Mouse (Mus musculus) liver, embryonic 12.5 days (tissue): Measurements from ENCODE around the gene Gm10310. TPM values are rescaled to one million over a fixed set of nuclear protein-coding genes. Genes with fewer than 3 reads are reported as not detected.
"Not testable (repeated sequence)": the region's sequence is repeated elsewhere in the genome, so short reads cannot be mapped to it uniquely, and the experiment has no call there.

Experiments
- ATAC-seq: fragments of 200-750 bp; cut with Nextera tagmentation; 2 replicates; pipeline ENCODE4 v1.8.0; 2017; ENCODE audit warnings: moderate number of reproducible peaks, mild to moderate bottlenecking, moderate library complexity
- H3K27ac ChIP-seq: fragments of 300-500 bp; sonication (generic); 2 replicates; pipeline ENCODE4 v1.5.1; 2016; ENCODE audit warnings: mild to moderate bottlenecking
- H3K27me3 ChIP-seq: fragments of 300-500 bp; sonication (generic); replicated peaks from 2 replicates; pipeline ENCODE4 v1.6.1; 2016; ENCODE audit warnings: mild to moderate bottlenecking, moderate library complexity
- H3K36me3 ChIP-seq: fragments of 300-500 bp; sonication (generic); 2 replicates; pipeline ENCODE4 v1.6.1; 2016; ENCODE audit warnings: mild to moderate bottlenecking, moderate library complexity
- H3K4me1 ChIP-seq: fragments of 300-500 bp; sonication (generic); 2 replicates; pipeline ENCODE4 v1.6.1; 2016
- H3K4me2 ChIP-seq: fragments of 300-500 bp; sonication (generic); 2 replicates; pipeline ENCODE4 v1.6.1; 2016; ENCODE audit warnings: mild to moderate bottlenecking, moderate library complexity
- H3K4me3 ChIP-seq: fragments of 300-500 bp; sonication (generic); 2 replicates; pipeline ENCODE4 v1.5.1; 2016; ENCODE audit warnings: mild to moderate bottlenecking, moderate library complexity
- H3K9ac ChIP-seq: fragments of 300-500 bp; sonication (generic); 2 replicates; pipeline ENCODE4 v1.6.1; 2016; ENCODE audit warnings: mild to moderate bottlenecking, moderate library complexity
- H3K9me3 ChIP-seq: fragments of 300-500 bp; sonication (generic); replicated peaks from 2 replicates; pipeline ENCODE4 v1.6.1; 2016; ENCODE audit warnings: mild to moderate bottlenecking, moderate library complexity
- WGBS: fragments of 180-500 bp; shearing (Covaris S2); methylation state at CpG from one replicate; pipeline ENCODE4 v1.1.7; 2016; ENCODE audit not compliant: insufficient replicate concordance; 5-methylcytosine and 5-hydroxymethylcytosine counted together
- polyA plus RNA-seq: library from polyadenylated mRNA; unstranded; fragments of >200 nt; fragmentation: Nextera tagmentation; extraction: Ambion mirVana; gene quantifications from 2 replicates; pipeline ENCODE4 v1.2.1, GENCODE M21; 2016

Gm10310 gene
- polyA plus RNA-seq = not detected in 2 replicates

- H3K9ac ChIP-seq, H3K9me3 ChIP-seq, H3K4me2 ChIP-seq, H3K4me1 ChIP-seq, H3K27me3 ChIP-seq, ATAC-seq, H3K4me3 ChIP-seq, H3K27ac ChIP-seq, H3K36me3 ChIP-seq: not testable (repeated sequence)
- no CpG with 5 or more reads among the region's 1 CpGs for WGBS
Observed at GRCm38 (mm10) chr10:129984962-129985361, at the start of gene Gm10310. Gene Gm10310 (minus strand): TSS chr10:129985062.

- Histone ChIP-seq H3K4me2 (no peak within 1 kb of the TSS), H3K27ac (no peak within 1 kb of the TSS), H3K36me3 (no peaks in the 10 kb centered on the region), H3K4me1 (no peaks in the 10 kb centered on the region), H3K27me3 (no peaks in the 10 kb centered on the region), H3K4me3 (no peak within 1 kb of the TSS), H3K9me3 (no peaks in the 10 kb centered on the region), H3K9ac (no peak within 1 kb of the TSS)
- no peak for ATAC-seq
Observed at GRCm38 (mm10) chr10:130030048-130030447, 45.2 kb upstream of the Gm10310 start, which contains the start of gene Olfr821. Gene Olfr821 (plus strand): TSS chr10:130030348.

DNA sequence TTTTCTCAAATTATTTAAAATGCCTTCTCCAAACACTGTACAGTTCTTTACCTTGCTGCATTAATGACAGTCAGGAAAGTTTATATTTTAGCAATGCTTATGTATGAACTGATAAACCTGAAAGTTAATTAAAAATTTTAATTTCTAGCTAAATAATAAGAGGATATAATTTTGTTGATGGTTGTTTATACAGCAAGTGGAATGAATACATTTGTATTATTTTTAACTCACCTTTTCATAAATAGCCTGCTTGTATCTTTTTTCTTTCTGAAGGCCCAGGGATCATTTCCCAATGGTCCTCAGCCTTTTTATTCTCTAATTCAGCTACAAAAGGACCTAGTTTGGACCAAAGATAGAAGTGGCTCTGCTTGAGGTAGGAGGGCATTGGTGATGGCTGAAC lies 27.5 kb upstream of the Gm10310 start, which contains the start of gene Olfr820:
TSS of gene Olfr820 (plus strand) at position 301 of the 400 bp plus-strand sequence.
- H3K4me3 ChIP-seq = no peak within 1 kb of the TSS
- no peak for ATAC-seq

GRCm38 (mm10) chr10:130005366-130005765 lies 20.5 kb upstream of the Gm10310 start:
- H3K27ac ChIP-seq, H3K4me3 ChIP-seq, H3K36me3 ChIP-seq, H3K9me3 ChIP-seq, H3K27me3 ChIP-seq, H3K4me1 ChIP-seq, ATAC-seq, H3K4me2 ChIP-seq, H3K9ac ChIP-seq: not testable (repeated sequence)
- 72% methylated on average over 4 of the region's 4 CpGs for WGBS

More for the DNA sequence above, 27.5 kb upstream of the Gm10310 start, which contains the start of gene Olfr820:
- Histone ChIP-seq H3K9me3 (no peaks in the 10 kb centered on the region), H3K27ac (no peak within 1 kb of the TSS), H3K4me2 (no peak within 1 kb of the TSS), H3K36me3 (no peaks in the 10 kb centered on the region), H3K4me1 (no peaks in the 10 kb centered on the region), H3K9ac (no peak within 1 kb of the TSS), H3K27me3 (no peaks in the 10 kb centered on the region)

DNA sequence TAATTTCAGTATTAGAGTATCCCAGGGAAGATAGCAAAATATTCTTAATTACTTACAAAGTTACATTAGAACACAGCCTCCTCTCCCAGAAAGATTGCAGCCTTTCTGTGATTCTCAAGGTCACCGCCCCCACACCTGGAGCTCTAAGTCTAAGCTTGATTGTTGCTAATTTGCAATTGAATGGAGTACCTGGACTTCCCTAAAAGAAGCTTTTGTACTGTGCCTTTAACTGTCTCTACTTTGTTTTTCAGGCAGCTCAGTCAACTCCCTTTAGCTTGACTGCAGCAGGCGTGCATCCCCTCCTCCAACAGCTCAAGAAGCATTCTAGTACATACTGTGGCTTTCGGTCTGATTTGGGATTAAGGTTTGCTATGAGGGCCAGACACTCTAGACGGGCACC lies 19.2 kb upstream of the Gm10310 start:
- H3K9me3 ChIP-seq, H3K4me3 ChIP-seq, H3K27ac ChIP-seq, H3K36me3 ChIP-seq, ATAC-seq, H3K4me2 ChIP-seq, H3K27me3 ChIP-seq, H3K4me1 ChIP-seq, H3K9ac ChIP-seq: not testable (repeated sequence)
- WGBS = 66% methylated on average over 4 of the region's 4 CpGs

DNA sequence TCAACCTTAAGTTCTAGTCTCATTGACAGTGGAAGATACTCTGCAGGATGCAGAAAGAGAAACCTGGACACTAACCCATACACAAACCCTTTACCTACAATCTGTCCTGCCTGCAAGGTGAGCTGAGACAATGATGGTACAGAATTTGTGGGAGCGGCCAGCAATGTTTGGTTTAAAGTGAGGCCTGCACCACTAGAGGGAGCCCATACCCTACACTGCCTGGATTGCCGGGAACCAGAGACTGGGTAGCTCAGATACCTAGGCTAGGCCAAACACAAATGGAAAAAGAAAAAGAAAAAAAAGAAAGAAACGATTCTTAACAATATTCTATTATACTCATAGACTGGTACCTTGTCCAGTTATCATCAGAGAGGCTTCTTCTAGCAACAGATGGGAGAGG lies 3.0 kb downstream of the Gm10310 start:
- H3K9ac ChIP-seq, H3K4me2 ChIP-seq, H3K36me3 ChIP-seq, H3K9me3 ChIP-seq, H3K27me3 ChIP-seq, ATAC-seq, H3K27ac ChIP-seq, H3K4me3 ChIP-seq, H3K4me1 ChIP-seq: not testable (repeated sequence)
- WGBS = no CpG with 5 or more reads among the region's 3 CpGs

DNA sequence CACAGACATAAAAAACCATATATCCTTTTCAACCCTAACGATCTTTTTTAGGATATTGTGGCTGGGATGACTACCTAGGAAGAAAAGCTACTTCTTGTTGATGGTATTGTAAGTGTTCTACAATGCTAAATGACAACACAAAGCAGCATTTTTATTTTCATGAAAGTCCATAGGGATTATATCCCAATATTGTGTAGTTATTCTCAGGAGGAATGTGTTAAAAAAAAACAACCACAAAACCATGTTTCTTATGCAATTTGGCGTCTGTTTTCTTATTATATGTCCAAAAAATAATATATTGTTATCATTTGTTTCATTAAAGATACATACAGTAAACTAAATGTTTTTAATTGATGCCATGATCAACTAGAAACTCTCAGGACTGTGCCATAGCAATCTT lies 8.8 kb downstream of the Gm10310 start, which contains the start of gene Olfr247:
TSS of gene Olfr247 (minus strand) at position 101 of the 400 bp plus-strand sequence.
- WGBS = no CpG with 5 or more reads among the region's 2 CpGs
- ATAC-seq, H3K4me2 ChIP-seq, H3K4me1 ChIP-seq, H3K27me3 ChIP-seq, H3K27ac ChIP-seq, H3K9ac ChIP-seq, H3K36me3 ChIP-seq, H3K9me3 ChIP-seq, H3K4me3 ChIP-seq: not testable (repeated sequence)

GRCm38 (mm10) chr10:129972994-129973393 lies 11.9 kb downstream of the Gm10310 start:
- not testable (repeated sequence) for H3K4me3 ChIP-seq, H3K9me3 ChIP-seq, H3K27ac ChIP-seq, ATAC-seq, H3K27me3 ChIP-seq, H3K4me2 ChIP-seq, H3K36me3 ChIP-seq, H3K4me1 ChIP-seq, H3K9ac ChIP-seq
- no CpG with 5 or more reads among the region's 3 CpGs for WGBS

DNA sequence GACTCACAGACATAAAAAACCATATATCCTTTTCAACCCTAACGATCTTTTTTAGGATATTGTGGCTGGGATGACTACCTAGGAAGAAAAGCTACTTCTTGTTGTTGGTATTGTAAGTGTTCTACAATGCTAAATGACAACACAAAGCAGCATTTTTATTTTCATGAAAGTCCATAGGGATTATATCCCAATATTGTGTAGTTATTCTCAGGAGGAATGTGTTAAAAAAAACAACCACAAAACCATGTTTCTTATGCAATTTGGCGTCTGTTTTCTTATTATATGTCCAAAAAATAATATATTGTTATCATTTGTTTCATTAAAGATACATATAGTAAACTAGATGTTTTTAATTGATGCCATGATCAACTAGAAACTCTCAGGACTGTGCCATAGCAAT lies 17.7 kb downstream of the Gm10310 start, which contains the start of gene Olfr819:
TSS of gene Olfr819 (minus strand) at position 101 of the 400 bp plus-strand sequence.
- not testable (repeated sequence) for H3K9me3 ChIP-seq, H3K9ac ChIP-seq, ATAC-seq, H3K27me3 ChIP-seq, H3K4me2 ChIP-seq, H3K4me1 ChIP-seq, H3K4me3 ChIP-seq, H3K36me3 ChIP-seq, H3K27ac ChIP-seq
- 62% methylated on average over 2 of the region's 2 CpGs for WGBS

- ATAC-seq, H3K36me3 ChIP-seq, H3K4me1 ChIP-seq, H3K27ac ChIP-seq, H3K9ac ChIP-seq, H3K4me2 ChIP-seq, H3K4me3 ChIP-seq, H3K9me3 ChIP-seq, H3K27me3 ChIP-seq: not testable (repeated sequence)
- WGBS = 72% methylated on average over 2 of the region's 3 CpGs
Observed at GRCm38 (mm10) chr10:129966232-129966631, 18.6 kb downstream of the Gm10310 start.

DNA sequence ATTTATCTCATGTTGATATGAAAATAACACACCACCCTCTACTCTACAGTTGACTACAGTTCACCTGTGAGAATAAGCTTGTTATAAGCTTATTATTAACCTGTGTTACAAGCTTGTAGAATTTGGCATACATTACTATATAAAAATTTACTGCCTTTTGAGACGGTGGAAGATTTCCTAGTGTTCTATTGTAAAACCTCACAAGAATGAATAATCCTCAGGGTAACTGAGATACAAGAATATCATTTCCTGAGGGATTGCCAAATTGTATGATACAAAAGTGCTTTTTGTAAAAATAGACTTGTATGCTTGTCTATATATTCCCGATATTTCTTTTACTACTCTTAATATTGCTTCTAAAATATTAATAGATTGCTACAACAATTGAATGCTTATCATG lies 35.9 kb downstream of the Gm10310 start, which contains the start of gene Olfr818:
TSS of gene Olfr818 (minus strand) at position 101 of the 400 bp plus-strand sequence.
- H3K36me3 ChIP-seq = no peaks in the 10 kb centered on the region
- WGBS = 76% methylated on average over 2 of the region's 2 CpGs
- no peak within 1 kb of the TSS for H3K27ac ChIP-seq
- no peak within 1 kb of the TSS for H3K9ac ChIP-seq
- H3K27me3 ChIP-seq = no peaks in the 10 kb centered on the region
- no peaks in the 10 kb centered on the region for H3K4me1 ChIP-seq
- H3K9me3 ChIP-seq = no peaks in the 10 kb centered on the region
- no peak within 1 kb of the TSS for H3K4me3 ChIP-seq
- no peak within 1 kb of the TSS for H3K4me2 ChIP-seq
- ATAC-seq = no peak
